Mouse (Mus musculus) adipocyte (in vitro differentiated cells): Measurements from ENCODE around the gene Add3.

Experiments used
- DNase-seq: peaks from one replicate; pipeline ENCODE4 v3.0.0-alpha.2; 2016; ENCODE audit warnings: low spot score

Gene Add3

DNA sequence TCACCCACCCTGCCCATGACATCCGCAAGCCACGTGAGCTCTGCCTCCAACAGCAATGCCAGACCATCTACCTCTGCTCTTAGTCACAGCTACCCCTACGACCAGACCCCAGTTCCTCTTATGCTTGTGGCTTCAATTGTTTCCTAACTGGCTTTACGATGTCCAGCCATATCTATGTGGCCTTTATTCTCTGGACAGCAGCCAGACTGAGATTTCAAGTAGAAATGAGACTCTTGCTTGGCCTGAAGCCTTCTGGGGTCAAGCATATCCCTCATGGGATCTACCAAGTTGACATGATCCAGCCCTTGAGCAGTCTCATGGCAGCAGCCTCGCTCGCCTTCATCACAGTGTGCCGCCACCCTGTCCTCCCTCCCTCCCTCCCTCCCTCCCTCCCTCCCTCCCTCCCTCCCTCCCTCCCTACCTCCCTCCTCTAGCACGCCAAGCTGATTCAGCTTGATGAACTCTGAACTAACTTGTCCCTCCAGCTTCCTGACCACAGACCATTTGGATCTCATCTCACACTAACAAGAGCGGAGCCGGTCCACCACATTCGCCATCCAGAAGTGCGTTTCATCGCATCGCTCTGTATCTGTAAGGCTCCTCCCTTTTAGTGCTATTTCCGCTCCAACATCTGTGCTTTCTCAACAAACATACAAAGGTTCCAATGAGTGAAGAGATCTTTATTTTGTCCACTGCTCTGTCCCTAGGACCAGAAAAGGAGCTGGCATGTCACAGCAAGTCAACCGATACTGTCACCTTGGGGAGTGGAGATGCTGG lies 9.7 kb upstream of the Add3 start:
- DNase-seq = no peak

- DNase-seq = no peak
Observed at GRCm38 (mm10) chr19:53132471-53132870, 7.8 kb upstream of the Add3 start.

DNA sequence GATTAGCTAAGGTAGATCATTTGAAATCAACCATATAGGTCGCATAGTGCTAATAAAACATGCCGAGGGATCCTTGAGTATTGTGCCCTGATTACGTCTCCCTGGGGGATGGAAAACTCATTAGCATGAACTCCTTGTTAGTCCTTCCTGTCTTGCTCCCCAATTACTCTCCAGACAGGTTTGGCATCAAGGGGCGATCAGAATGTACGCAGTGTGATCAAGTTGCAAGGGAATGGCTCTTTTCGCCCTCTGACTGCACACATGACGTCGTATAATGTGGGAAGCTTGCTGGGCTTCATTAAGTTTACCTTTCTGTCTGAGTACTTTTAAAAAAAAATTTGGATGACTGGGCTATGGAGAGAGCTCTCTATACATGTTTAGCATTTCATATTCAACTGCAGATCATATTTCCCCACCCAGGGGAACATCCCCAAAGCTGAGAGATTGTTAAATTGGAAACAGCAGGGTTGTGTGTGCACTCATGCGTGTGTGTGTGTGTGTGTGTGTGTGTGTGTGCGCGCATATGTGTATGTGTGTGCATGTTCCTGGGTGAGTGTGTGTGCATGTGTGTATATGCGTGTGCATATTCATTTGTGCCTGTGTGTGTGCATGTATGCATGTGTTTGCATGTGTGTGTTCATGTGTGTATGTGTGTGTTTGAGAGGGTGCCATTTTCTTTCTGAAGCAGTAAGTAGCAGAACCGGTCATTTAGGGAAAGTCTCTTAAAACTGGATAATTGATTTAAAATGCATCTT lies 3.7 kb upstream of the Add3 start:
- DNase-seq = no peak

- DNase-seq = no peak
Observed at GRCm38 (mm10) chr19:53137116-53137670, 3.0 kb upstream of the Add3 start.

GRCm38 (mm10) chr19:53140804-53141250 lies 584 bp downstream of the Add3 start:
- no peak for DNase-seq

- DNase-seq = peak; percentile 89
Observed at GRCm38 (mm10) chr19:53141251-53142072, 1.2 kb downstream of the Add3 start.

GRCm38 (mm10) chr19:53142190-53143107 lies 2.2 kb downstream of the Add3 start:
- peak; percentile 100 for DNase-seq

GRCm38 (mm10) chr19:53143108-53143971 lies 3.1 kb downstream of the Add3 start:
- peak; percentile 64 for DNase-seq

- no peak for DNase-seq
Observed at GRCm38 (mm10) chr19:53145075-53145474, 4.8 kb downstream of the Add3 start.

DNA sequence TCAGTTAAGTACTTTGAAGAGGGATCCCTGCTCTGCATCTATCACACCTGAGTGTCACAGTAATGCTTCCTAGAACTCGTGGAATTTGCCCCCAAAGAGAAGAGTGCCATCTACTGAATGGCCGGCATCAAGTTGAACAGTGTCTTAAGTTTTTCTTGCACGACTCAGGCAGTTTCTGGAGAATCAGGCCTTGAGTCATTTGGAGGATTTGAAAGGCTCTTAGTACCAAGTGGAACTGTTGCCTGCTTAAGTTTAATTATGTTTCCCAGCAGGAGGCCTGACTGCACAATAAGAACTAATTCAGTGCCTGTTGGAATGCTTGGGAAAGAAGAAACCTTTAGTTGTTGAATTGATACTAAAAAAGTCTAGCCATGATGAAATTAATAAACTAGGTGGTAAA lies 9.1 kb downstream of the Add3 start:
- no peak for DNase-seq

- DNase-seq = no peak
Observed at GRCm38 (mm10) chr19:53152451-53152850, 12.2 kb downstream of the Add3 start.

- no peak for DNase-seq
Observed at GRCm38 (mm10) chr19:53153096-53153495, 12.9 kb downstream of the Add3 start.

DNA sequence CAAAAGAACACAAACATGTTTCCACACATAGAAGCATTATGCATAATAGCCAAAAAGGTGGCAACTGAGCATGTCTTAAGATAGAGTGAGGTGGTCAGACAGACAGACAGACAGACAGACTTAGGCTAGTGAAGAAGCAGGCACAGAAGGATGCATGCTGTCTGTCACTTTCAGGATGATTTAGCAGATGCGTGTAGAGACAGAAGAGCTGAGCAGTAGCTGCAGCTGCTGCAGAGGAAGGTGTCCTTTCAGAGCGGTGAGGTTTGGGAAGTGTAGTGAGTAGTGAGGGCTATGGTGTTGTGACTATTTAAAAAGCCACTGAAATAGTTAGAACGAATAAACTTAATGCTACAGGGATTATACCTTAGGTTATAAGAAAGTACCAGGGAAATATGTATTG lies 13.9 kb downstream of the Add3 start:
- DNase-seq = no peak

DNA sequence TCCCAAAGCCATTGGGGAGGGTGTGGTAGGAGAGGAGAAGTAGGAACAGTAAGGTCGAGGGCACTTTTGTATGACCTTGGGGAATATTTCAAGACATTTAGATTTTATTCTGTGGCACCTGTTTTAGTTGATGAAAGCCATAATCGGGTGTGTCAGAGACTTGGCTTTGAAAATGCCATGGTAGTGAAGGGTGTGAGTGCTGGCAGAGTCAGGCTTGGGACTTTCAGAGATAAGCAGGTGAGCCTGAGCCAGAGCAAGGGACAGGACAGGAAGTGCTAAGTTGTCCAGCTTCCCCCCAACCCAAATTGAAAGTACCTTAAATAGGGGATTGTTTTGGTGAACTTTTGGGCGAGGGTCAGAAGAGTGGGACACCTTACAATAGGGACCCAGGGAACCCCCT lies 16.1 kb downstream of the Add3 start:
- no peak for DNase-seq

GRCm38 (mm10) chr19:53157176-53157575 lies 16.9 kb downstream of the Add3 start:
- DNase-seq = no peak

GRCm38 (mm10) chr19:53159351-53159750 lies 19.1 kb downstream of the Add3 start:
- DNase-seq = no peak

- no peak for DNase-seq
Observed at GRCm38 (mm10) chr19:53162927-53163326, 22.7 kb downstream of the Add3 start.

- DNase-seq = no peak
Observed at GRCm38 (mm10) chr19:53164645-53165044, 24.4 kb downstream of the Add3 start.

- DNase-seq = peak; percentile 85
Observed at GRCm38 (mm10) chr19:53165305-53166240, 25.3 kb downstream of the Add3 start.
